Mouse (Mus musculus): ENCODE data around the gene Pbxip1.
"Not testable (repeated sequence)": the region's sequence is repeated elsewhere in the genome, so short reads cannot be mapped to it uniquely, and the experiment has no call there.

Gene Pbxip1

GRCm38 (mm10) chr3:89409701-89410100 is 26.8 kb upstream of the Pbxip1 start:
- no peak for DNase-seq

- DNase-seq, result no peak
Measured at GRCm38 (mm10) chr3:89410864-89411263, 25.6 kb upstream of the Pbxip1 start.

- DNase-seq, result peak; percentile 100
Measured at GRCm38 (mm10) chr3:89411490-89412393, 24.8 kb upstream of the Pbxip1 start, which contains the start of gene Flad1. TSS of gene Flad1 (minus strand) at chr3:89411870.

GRCm38 (mm10) chr3:89416158-89416557 is 20.3 kb upstream of the Pbxip1 start:
- no peak for DNase-seq

GRCm38 (mm10) chr3:89417131-89417530 is 19.4 kb upstream of the Pbxip1 start:
- DNase-seq, result no peak

- DNase-seq, result no peak
Measured at GRCm38 (mm10) chr3:89417840-89418169, 18.7 kb upstream of the Pbxip1 start.

GRCm38 (mm10) chr3:89418170-89418860 is 18.2 kb upstream of the Pbxip1 start, which contains the start of the genes Cks1b and Shc1:
TSS of gene Cks1b (minus strand) at chr3:89418383.
TSS of gene Shc1 (plus strand) at chr3:89418443.
- DNase-seq, result peak; percentile 97 to 99

- peak; percentile 80 to 87 for DNase-seq
Measured at GRCm38 (mm10) chr3:89418861-89419250, 17.6 kb upstream of the Pbxip1 start.

GRCm38 (mm10) chr3:89419571-89419970 is 16.9 kb upstream of the Pbxip1 start:
- DNase-seq, result peak; percentile 61

GRCm38 (mm10) chr3:89419981-89420380 is 16.5 kb upstream of the Pbxip1 start:
- DNase-seq, result no peak

GRCm38 (mm10) chr3:89420421-89420820 is 16.1 kb upstream of the Pbxip1 start:
- no peak for DNase-seq

GRCm38 (mm10) chr3:89421002-89421774 is 15.3 kb upstream of the Pbxip1 start:
- peak; percentile 74 to 77 for DNase-seq

- DNase-seq, result no peak
Measured at GRCm38 (mm10) chr3:89421810-89422473, 14.6 kb upstream of the Pbxip1 start.

- DNase-seq, result no peak
Measured at GRCm38 (mm10) chr3:89422556-89423205, 13.8 kb upstream of the Pbxip1 start.

GRCm38 (mm10) chr3:89424416-89425140 is 11.9 kb upstream of the Pbxip1 start:
- no peak for DNase-seq

GRCm38 (mm10) chr3:89425141-89425525 is 11.4 kb upstream of the Pbxip1 start:
- DNase-seq, result no peak

GRCm38 (mm10) chr3:89425876-89426275 is 10.6 kb upstream of the Pbxip1 start:
- DNase-seq, result no peak

- not testable (repeated sequence) for DNase-seq
Measured at GRCm38 (mm10) chr3:89429021-89429420, 7.5 kb upstream of the Pbxip1 start.

GRCm38 (mm10) chr3:89430171-89431159 is 6.0 kb upstream of the Pbxip1 start, which contains the start of gene Pygo2:
TSS of gene Pygo2 (plus strand) at chr3:89430214.
- peak; percentile 96 for DNase-seq

GRCm38 (mm10) chr3:89432606-89433005 is 3.9 kb upstream of the Pbxip1 start:
- no peak for DNase-seq

All from kidney, adult 8-10 months (tissue).